Mouse (Mus musculus) cerebellum, postnatal 36 days (tissue): ENCODE results near the gene Stk33.
"Not testable (repeated sequence)": the region's sequence is repeated elsewhere in the genome, so short reads cannot be mapped to it uniquely, and the experiment has no call there.

ENCODE experiments used
- DNase-seq, 2 experiments: peaks; one replicate each; pipeline ENCODE4 v3.0.0; 2021 to 2022; ENCODE audit warnings: mixed read lengths in 2 of 2

Stk33 gene

DNA sequence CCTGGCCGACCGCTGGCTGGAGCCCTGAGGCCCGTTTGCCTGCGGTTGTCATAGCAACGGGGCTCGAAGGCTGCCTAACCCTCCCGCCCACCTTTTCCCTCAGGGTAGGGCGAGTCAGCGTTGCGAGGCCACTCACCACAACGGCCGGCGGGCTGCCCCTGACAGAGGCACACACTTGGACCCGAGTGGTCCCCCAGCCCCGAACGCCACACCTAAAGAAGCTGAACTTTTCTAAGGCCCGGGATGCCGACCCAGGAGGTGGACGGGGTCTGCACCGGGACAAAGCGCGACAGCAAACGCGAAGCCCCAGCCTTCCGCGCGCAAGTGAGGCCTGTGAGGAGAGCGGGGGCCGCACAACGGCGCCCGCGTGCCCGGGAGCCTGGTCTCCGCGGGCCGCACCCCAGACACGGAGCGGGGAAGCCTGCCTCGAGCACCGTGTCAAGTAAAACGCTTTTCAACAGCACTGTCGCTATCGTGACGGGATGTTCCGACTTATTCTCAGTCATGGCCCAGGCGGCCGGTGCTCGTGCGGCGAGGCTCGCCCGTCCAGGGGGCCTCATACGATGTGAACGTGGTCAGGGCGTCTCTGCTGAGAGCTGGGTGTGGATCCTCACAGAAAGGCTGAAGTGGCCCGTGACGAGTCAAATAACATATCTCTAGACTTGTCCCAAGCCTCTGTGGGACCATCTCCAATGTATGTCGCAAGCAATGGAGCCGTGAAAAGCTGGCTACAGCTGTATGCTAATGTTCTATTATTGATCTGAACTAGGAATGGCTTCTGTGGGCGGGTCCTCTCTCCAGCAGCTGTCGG, at the start of gene Stk33:
TSS of gene Stk33 (minus strand) at position 301 of the 811 bp plus-strand sequence.
- peak; percentile 17 to 28 for DNase-seq

GRCm38 (mm10) chr7:109484221-109484620, 45.3 kb upstream of the Stk33 start:
- no peak for DNase-seq

DNA sequence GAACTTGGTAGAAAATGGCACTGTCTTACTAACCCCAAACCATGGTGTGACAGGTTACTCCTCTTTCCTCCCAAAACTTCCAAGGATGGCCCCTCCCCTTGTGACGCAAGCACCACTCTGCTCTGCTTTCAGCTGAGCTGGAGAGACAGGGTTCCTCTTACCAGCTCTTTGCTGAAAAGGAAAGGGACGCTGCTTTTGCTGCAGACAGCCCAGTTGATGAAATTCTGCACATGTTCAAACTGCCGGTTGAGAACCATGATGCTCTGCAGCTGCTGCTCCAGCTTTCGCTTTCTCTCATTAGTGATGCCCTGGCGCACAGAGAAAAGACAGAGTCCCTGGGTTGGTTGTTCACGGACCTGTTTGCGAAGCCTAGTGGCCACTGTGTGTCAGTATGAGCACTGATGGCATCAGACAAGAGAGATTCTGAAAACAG, 41.9 kb upstream of the Stk33 start:
- DNase-seq, result peak in 1 of 2 experiments; percentile 8

- DNase-seq, result no peak
Observed at GRCm38 (mm10) chr7:109477926-109478325, 39.0 kb upstream of the Stk33 start.

DNA sequence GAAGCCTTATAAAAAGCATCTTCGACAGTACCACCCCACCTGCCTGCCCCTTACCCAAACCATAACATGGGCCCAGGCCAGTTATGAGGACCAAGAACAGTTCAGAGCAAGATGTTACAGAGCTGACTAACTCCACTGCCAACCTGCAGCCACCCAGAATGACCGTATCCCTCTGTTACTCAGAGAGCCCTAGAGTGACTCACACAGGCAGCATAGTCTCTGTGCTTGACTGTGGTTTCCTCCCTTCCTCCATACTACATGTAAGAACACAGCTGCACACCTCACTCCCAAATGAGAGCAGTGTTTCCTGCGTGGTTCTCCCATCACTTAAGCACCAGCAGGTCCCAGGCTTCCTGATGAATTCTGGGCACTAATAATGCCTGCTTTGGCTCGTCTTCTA, 31.8 kb upstream of the Stk33 start:
- no peak for DNase-seq

DNA sequence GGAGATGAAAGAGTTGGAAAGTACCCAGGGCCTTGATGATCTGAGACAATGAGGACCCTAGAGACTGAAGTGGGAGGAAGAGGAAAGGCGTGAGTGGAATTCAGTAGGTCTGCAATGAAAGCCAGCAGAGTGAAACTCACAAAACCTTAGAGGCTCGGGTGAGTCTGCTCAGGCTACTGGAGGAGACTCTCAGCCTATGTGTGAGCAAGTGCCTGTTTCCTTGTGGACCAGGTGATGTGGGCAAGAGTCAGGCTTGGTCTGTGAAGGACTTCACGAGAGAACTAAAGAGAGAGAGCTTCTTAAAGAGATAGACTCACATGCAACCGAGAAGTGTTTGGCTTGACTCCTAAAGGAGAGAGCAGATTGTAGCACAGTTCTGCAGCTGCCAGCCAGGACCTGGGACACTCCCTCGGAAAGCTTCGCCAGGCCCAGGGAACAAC, 29.4 kb upstream of the Stk33 start:
- peak; percentile 23 to 38 for DNase-seq

- DNase-seq, result no peak
Observed at GRCm38 (mm10) chr7:109467591-109467990, 28.7 kb upstream of the Stk33 start.

DNA sequence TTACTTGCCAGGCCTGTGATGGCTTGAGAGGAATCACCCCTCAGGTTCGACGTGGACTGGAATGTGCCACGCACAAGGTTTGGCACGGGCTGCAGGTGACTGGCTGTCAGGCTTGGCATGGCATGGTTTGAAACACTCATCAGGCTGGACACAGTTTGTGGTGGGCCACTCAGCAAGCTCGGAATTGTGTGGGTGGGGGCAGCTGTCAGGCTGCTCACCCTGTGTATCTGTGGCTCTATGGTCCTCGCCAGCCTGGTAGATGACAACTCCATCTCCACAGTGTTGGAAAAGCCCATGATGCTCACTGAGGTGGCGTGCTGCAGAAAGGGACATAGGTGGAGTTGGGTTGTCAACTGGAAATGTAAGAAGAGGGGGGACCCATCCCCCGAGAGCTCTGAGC, 21.8 kb upstream of the Stk33 start:
- DNase-seq, result no peak

DNA sequence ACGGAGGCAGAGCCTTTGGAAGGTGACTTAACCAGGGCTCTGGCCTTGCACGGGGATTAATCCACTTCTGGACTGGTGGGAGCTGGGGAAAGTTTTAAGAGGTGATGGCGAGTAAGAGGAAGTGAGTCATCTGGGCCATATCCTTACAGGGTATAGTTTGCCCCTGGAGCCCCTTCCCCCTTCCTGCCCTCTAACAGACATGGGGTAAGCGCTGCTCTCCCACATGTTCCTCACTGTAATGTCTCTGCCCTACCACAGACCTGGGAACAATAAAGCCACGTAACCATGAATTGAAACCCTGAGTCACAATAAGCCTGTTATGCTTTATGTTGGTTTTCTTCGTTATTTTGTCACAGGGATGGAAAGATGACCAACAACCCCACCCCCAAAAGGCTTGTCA, 17.7 kb upstream of the Stk33 start:
- DNase-seq, result no peak

GRCm38 (mm10) chr7:109455748-109456147, 16.9 kb upstream of the Stk33 start:
- DNase-seq, result no peak

- DNase-seq, result peak; percentile 17 to 24
Observed at GRCm38 (mm10) chr7:109454856-109455255, 16.0 kb upstream of the Stk33 start.

- DNase-seq, result no peak
Observed at GRCm38 (mm10) chr7:109448060-109448459, 9.2 kb upstream of the Stk33 start.

DNA sequence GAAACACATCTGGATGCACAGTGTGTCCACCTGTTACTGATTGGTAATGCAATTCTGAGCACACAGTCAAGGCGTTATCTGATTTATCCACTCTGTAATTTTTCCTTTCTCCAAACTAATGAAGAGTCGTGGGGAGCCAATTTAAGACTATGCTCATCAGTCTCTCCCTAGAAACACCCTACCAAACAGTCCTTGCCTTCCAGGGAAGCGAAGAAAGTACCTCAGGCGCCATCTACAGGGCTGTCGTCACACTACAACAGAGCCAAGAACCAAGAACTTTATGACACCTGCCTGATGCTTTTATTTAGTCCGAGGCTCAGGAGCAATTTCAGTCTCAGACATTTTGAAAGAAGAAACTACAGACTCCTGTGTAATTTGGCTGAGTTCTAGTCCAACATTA, 6.1 kb upstream of the Stk33 start:
- DNase-seq, result peak; percentile 47 to 59

DNA sequence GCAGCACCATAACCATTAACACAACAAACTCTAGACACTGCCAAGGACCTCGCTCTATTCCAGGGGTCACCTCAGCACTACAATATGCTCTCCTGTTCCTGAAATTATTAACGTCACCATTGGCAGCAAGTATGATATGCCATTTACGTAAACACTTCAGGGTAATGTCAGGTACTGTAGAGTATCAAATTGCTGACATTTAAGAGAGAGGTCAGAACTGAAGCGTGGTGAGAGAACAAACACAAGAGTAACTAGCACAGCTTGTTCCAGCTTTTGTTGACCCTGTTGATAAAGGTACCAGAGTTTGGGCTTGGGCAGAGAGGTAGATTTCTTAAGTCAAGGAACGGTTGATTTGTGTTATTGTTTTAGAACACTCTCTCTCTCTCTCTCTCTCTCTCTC, 3.9 kb upstream of the Stk33 start:
- DNase-seq, result no peak

DNA sequence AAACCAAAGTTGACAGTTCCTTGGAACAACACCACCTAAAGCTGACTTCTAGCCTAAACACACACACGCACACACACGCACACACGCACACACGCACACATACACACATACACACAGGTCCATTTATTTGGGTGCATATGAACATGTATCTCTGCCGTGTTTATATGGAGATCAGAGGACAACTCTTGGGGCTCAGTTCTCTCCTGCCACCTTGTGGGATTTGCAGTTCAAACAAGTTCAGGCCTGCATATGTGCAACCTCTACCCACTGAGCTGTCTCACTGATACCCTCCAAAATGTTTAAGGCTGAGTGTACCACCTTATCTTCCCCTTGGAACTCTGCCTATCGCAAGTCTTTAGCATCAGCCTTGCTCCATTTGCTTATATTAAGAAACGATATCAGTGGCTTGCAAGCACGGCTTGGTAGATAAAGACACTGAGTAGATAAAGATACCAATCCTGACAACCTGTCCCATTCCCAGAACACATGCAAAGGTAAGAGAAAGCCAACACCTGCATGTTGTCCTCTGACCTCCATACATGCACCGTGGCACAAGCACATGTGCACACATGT, 1.9 kb upstream of the Stk33 start:
- no peak for DNase-seq

GRCm38 (mm10) chr7:109424422-109425159, 14.3 kb downstream of the Stk33 start:
- DNase-seq, result peak in 1 of 2 experiments; percentile 6

- no peak for DNase-seq
Observed at GRCm38 (mm10) chr7:109422803-109423202, 16.1 kb downstream of the Stk33 start.

GRCm38 (mm10) chr7:109405491-109405890, 33.4 kb downstream of the Stk33 start:
- no peak for DNase-seq

- peak; percentile 50 to 52 for DNase-seq
Observed at GRCm38 (mm10) chr7:109399299-109399698, 39.6 kb downstream of the Stk33 start.

DNA sequence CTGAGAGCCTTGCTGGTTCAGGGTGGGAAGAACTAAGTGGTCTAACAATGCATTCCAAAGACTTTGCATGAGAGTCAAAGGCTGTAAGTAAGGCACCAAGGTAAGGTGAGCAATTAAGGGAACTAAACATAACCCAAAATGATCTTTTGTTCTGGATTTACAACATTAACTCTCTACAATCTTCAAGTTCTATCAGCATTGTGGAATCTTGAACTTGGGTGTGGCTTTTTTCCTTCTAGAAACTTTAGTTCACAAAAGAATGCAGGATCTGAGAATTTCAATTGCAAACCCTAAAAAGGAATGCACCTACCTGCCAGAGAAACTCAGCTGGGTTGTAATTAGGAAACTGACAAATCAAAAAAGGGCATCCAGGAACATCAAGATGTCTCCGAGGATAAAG, 57.8 kb downstream of the Stk33 start:
- no peak for DNase-seq

DNA sequence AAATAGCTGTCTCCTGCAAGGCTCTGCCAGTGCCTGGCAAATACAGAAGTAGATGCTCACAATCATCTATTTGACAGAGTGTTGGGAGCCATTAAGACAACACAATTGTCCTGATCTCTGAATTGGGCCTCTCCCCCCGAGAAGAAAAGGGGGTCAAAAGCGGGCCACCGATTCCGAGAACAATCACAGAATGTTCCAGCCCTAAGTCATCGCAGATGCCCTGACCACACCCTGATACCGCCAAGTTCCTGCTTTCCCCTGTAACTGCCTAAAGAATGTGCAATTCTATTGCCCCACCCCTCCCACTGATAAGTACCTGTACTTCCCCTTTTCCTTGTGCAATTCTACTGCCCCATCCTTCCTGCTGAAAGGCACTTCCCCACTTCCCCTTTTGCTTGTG, 65.3 kb downstream of the Stk33 start:
- DNase-seq, result not testable (repeated sequence)

GRCm38 (mm10) chr7:109358435-109359187, 80.3 kb downstream of the Stk33 start:
- DNase-seq, result no peak

GRCm38 (mm10) chr7:109357877-109358276, 81.0 kb downstream of the Stk33 start:
- DNase-seq, result no peak
